Mouse (Mus musculus): ENCODE data around the gene Tubb1.

The Tubb1 gene

DNA sequence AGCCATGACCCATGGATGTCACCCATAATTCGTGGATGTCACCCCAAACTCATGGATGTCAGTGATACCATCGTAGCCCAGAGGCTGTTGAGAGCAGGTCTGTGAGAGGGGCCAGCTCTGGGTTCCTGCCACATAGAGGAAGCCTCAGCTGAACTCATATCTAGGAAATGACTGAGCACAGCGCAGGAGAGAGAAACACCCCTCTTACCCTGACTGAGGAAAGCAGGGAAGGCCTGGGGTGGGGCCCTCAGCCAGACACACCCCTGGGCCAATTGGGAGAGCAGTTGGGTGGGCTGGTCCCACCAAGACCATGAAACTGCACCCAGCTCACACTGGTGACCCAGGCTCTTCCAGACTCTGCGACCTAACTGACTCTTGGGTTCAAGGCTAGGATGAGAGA lies at the start of gene Tubb1:
Gene Tubb1 (plus strand): TSS at position 343 of the 400 bp plus-strand sequence.
- no peak for DNase-seq (ENCODE audit: low spot score in 2 of 2)

DNA sequence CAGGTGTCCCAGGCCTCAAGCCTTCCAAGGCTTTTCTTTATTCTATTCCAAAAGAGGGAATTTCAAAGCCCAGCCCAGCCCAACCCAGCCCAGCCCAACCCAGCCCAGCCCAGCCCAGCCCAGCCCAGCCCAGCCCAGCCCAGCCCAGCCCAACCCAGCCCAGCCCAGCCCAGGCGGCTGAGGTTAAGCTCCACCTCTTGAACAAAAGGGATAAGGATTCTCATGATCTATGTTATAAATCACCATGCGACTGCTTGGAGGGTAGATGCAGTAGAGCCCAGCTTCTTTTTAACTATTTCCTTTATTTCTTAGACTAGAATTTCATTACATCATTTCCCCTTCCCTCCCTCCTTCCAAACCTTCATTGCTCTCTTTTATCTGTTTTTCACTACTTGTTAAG lies 40.3 kb upstream of the Tubb1 start:
- DNase-seq (ENCODE audit: low spot score in 2 of 2): no peak

DNA sequence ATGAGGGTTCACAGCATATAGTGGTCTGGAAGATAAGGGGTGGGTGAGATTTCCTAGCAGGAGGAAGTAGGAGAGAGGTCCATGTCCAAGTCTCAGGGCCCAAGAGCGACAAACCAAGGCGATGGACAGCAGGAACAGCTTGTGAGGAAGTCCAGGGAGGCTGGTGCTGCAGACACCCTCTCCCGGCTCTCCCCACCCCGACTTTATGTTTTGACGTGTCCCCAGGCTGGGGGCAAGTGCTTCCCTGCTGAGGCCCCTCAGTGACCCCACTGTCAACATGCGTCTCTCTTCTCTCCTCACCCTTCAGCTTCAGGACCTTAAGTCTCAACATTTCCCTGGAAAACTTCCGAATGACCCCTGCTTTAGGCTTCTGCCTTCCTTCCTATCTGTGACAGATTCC lies 37.4 kb upstream of the Tubb1 start:
- no peak for DNase-seq (ENCODE audit: low spot score in 2 of 2)

- DNase-seq (ENCODE audit: low spot score in 2 of 2): no peak
Measured at GRCm38 (mm10) chr2:174415001-174415730, 35.3 kb upstream of the Tubb1 start.

DNA sequence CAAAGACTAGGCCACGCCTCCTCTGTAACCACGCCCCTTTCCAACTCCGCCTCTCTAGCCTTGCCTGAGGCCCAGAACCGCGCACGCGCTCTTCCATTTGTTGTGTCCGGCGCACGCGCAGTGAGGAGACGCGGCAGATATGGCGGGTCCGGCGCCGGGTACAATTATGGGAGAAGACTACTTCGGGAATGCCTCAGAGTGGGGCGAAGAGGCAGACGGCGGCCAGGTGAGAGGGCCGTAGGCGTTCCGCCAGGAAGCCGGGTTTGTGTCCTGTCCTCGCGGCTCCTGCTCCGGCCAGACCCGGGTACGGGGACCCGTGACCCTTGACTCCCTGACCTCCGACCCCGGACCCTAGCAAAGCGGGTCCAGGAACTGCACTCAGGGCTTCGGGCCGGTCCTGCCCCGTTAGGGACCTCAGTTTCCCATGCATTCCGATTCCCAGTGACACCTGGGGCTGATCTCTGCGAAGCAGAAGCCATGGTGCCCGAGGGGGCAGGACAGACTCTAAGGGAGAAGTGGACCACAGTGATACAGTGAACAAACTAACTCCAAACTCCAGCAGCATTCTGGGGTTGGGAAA lies 34.7 kb upstream of the Tubb1 start, which contains the start of gene Nelfcd:
Gene Nelfcd (plus strand): TSS at position 74 of the 580 bp plus-strand sequence.
- peak; percentile 85 to 94 for DNase-seq (ENCODE audit: low spot score in 2 of 2)

DNA sequence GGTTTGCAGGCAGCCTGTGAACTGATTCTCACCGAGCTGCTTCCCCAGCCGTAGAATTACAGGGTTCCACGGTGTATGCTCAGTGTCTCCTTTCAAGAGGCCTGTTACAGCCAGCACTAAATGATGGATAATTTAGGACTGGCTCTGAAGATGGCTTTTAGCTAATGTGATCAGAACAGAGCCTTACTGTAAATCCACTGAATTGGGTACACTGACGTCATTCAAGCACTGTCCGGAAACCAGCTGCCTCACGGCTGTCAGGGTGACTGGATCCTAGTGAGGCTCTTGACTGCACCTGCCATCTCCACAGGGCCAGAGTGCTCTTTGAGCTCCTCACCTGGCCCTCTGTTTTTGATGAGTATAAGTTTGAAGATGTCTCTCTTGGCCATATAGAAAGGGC lies 29.4 kb upstream of the Tubb1 start:
- no peak for DNase-seq (ENCODE audit: low spot score in 2 of 2)

- DNase-seq (ENCODE audit: low spot score in 2 of 2): no peak
Measured at GRCm38 (mm10) chr2:174424301-174425085, 26.0 kb upstream of the Tubb1 start.

DNA sequence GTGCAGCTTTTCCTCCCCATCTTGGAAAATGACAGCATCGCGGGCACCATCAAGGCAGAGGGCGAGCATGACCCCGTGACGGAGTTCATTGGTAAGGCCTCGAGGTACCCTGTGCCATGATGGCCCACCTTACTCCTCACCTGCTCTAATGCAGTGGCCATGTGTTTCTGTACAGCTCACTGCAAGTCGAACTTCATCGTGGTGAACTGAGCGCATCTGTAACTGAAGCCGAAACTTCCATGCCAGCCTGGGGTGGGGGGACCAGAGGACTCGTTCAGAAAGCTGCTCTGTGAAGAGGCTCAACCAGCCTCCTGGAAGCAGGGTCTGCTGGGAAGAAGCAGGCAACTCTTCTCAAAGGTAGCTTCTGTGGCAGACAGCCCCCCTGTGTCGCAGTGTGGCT lies 23.6 kb upstream of the Tubb1 start:
- no peak for DNase-seq (ENCODE audit: low spot score in 2 of 2)

- DNase-seq (ENCODE audit: low spot score in 2 of 2): no peak
Measured at GRCm38 (mm10) chr2:174428076-174428835, 22.2 kb upstream of the Tubb1 start.

GRCm38 (mm10) chr2:174428996-174429591 lies 21.4 kb upstream of the Tubb1 start:
- no peak for DNase-seq (ENCODE audit: low spot score in 2 of 2)

DNA sequence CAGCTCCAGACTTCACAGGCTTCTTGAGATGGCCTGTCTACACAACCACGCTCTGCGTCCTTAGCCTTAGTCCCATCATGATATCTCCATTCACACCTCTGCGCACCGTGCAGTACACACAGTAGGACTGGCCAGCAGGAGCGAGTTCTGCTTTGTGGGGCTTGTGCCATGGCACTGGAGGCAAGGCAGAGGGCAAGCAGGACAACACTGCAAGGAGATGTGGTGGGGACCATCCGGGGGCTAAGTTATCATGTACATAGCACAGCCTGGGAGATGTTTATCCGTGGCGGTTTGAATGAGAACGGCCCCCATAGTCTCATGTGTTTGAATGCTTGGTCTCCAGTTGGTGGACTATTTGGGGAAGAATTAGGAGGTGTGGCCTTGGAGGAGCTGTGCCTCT lies 15.6 kb upstream of the Tubb1 start:
- DNase-seq (ENCODE audit: low spot score in 2 of 2): no peak

GRCm38 (mm10) chr2:174436076-174436701 lies 14.3 kb upstream of the Tubb1 start:
- DNase-seq (ENCODE audit: low spot score in 2 of 2): no peak

- no peak for DNase-seq (ENCODE audit: low spot score in 2 of 2)
Measured at GRCm38 (mm10) chr2:174436916-174437696, 13.4 kb upstream of the Tubb1 start.

GRCm38 (mm10) chr2:174437697-174437982 lies 12.9 kb upstream of the Tubb1 start:
- peak in 1 of 2 experiments; percentile 30 for DNase-seq (ENCODE audit: low spot score in 2 of 2)

- no peak for DNase-seq (ENCODE audit: low spot score in 2 of 2)
Measured at GRCm38 (mm10) chr2:174438181-174438580, 12.3 kb upstream of the Tubb1 start.

- DNase-seq (ENCODE audit: low spot score in 2 of 2): peak; percentile 46 to 73
Measured at GRCm38 (mm10) chr2:174438737-174439449, 11.6 kb upstream of the Tubb1 start, which contains the start of gene Ctsz. Ctsz (minus strand) TSS chr2:174439039.

DNA sequence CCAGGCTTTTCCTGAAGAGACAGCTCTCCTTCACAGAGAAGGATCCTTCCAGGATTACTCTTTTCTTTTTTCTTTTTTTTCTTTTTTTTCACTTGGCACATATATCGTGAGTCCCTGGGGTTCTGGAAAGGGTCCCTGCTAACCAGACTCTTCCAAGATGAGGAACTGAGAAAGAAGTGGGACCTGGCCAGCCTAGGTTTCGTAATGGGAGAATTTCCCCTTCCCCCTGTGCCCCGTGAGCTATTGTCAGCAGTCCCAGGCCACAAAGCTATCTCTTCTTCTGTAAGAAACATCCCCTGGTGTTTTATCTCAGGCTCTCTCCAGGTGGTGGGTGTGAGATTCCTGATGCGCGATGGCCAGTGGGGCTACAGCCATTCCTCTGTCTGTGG lies 11.1 kb upstream of the Tubb1 start:
- no peak for DNase-seq (ENCODE audit: low spot score in 2 of 2)

DNA sequence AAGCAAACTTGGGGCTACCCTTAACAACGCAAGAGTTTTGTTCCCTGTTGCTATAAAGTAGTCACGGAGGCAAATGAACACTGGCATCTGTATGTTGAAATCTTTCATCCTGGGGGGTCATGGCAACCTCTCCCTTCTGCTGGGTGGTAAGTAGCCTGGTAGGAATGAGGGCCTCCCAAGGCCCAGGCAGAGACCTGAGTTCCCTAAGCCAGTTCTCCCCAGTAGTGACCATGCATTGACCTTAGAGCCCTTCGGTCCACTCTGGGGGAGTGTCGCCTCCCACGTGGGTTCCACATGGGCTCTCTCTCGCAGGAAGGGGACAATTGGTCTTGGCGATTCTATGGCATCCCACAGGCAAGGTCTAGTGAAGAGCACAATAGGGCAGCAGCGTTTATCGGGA lies 10.5 kb upstream of the Tubb1 start:
- DNase-seq (ENCODE audit: low spot score in 2 of 2): no peak

GRCm38 (mm10) chr2:174441898-174442297 lies 8.6 kb upstream of the Tubb1 start:
- DNase-seq (ENCODE audit: low spot score in 2 of 2): no peak

- no peak for DNase-seq (ENCODE audit: low spot score in 2 of 2)
Measured at GRCm38 (mm10) chr2:174442460-174442859, 8.0 kb upstream of the Tubb1 start.
